10 mouse cellular contexts compared by ENCODE assay signal in genomic region chr11:88820253-88820652, GRCm38 (mm10). TPM values are rescaled to one million over a fixed set of nuclear protein-coding genes. Genes with fewer than 3 reads are reported as not detected.
A peak's percentile ranks its signal among the peaks of the same experiment; 100 is the strongest.
DNase-seq lines count a peak whose midpoint lies in the region; ATAC-seq and TF ChIP-seq lines count a peak whose summit lies in the region.
"Had no signal": no experiment of that assay in that cellular context is flagged by ENCODE, and none has a peak within 500 bp of the region (broad histone marks: within the 10 kb centered on the region; RNA-seq: fewer than 3 reads in every experiment).

No protein-coding gene starts in this region.

- H3K4me2 ChIP-seq in kidney, embryonic 16.5 days (replicated peaks; ENCODE audit: low read depth, low read length) = peak overlapping the region; percentile 30; the same call in 1 of the 2 replicates
- H3K4me2 ChIP-seq in embryonic facial prominence, embryonic 13.5 days = peak overlapping the region; percentile 45; the same call in 1 of the 2 replicates
- peak overlapping the region; percentile 21; the same call in 1 of the 2 replicates for H3K4me2 ChIP-seq in forebrain, postnatal 0 days (ENCODE audit: low read depth)
- peak overlapping the region; percentile 38 for H3K4me2 ChIP-seq in midbrain, embryonic 14.5 days (ENCODE audit: low read length)

- peak overlapping the region; percentile 21; the same call in 1 of the 2 replicates for H3K27ac ChIP-seq in kidney, embryonic 16.5 days (ENCODE audit: low read length)
- no peak overlapping the region for H3K27ac ChIP-seq in embryonic facial prominence, embryonic 13.5 days
- 0 out of 2 replicates have a peak overlapping the region, but pooled peaks have one; percentile 29 for H3K27ac ChIP-seq in forebrain, postnatal 0 days (ENCODE audit: low read depth, low read length)
- peak overlapping the region; percentile 28 for H3K27ac ChIP-seq in midbrain, embryonic 14.5 days (replicated peaks; ENCODE audit: low read depth, low read length)

- H3K4me3 ChIP-seq in kidney, embryonic 16.5 days (ENCODE audit: low read length) = no peak overlapping the region
- H3K4me3 ChIP-seq in embryonic facial prominence, embryonic 13.5 days = no peak overlapping the region
- no peak overlapping the region for H3K4me3 ChIP-seq in forebrain, postnatal 0 days (ENCODE audit: low read depth, low read length)
- H3K4me3 ChIP-seq in midbrain, embryonic 14.5 days (replicated peaks; ENCODE audit: low read depth, low read length) = no peak overlapping the region

- H3K9ac ChIP-seq in kidney, embryonic 16.5 days (replicated peaks; ENCODE audit: low read length) = peak overlapping the region; percentile 23
- H3K9ac ChIP-seq in embryonic facial prominence, embryonic 13.5 days = no peak overlapping the region
- H3K9ac ChIP-seq in forebrain, postnatal 0 days = 0 out of 2 replicates have a peak overlapping the region, but pooled peaks have one; percentile 18
- no peak overlapping the region for H3K9ac ChIP-seq in midbrain, embryonic 14.5 days (replicated peaks; ENCODE audit: low read length)

- no peaks in the 10 kb centered on the region for H3K9me3 ChIP-seq in kidney, embryonic 16.5 days (ENCODE audit: low read length)
- no peaks in the 10 kb centered on the region for H3K9me3 ChIP-seq in embryonic facial prominence, embryonic 13.5 days
- H3K9me3 ChIP-seq in forebrain, postnatal 0 days (ENCODE audit: low read length) = no peaks in the 10 kb centered on the region
- no peaks in the 10 kb centered on the region for H3K9me3 ChIP-seq in midbrain, embryonic 14.5 days (ENCODE audit: control insufficient read depth, low read length)
- H3K9me3 ChIP-seq: G1E had no signal

- DNase-seq in kidney, adult 11 months = no peak
- no peak for DNase-seq in forebrain, postnatal 0 days
- peak; percentile 34 for DNase-seq in midbrain, embryonic 14.5 days
- no peak for DNase-seq in natural killer cell, adult 2 months (ENCODE audit: low spot score in 2 of 2)
- DNase-seq: adrenal gland, adult 8-10 months; cerebellum, adult 2 months had no signal

- no peaks in the 10 kb centered on the region for H3K36me3 ChIP-seq in kidney, embryonic 16.5 days (ENCODE audit: insufficient read depth, low read length)
- no peaks in the 10 kb centered on the region for H3K36me3 ChIP-seq in embryonic facial prominence, embryonic 13.5 days
- no peaks in the 10 kb centered on the region for H3K36me3 ChIP-seq in forebrain, postnatal 0 days (ENCODE audit: insufficient read depth)
- no peaks in the 10 kb centered on the region for H3K36me3 ChIP-seq in midbrain, embryonic 14.5 days (ENCODE audit: control insufficient read depth, insufficient read depth, low read length)
- H3K36me3 ChIP-seq: G1E had no signal

- 0 out of 2 replicates have a peak, but pooled peaks cover 4% of the 10 kb centered on the region for H3K27me3 ChIP-seq in kidney, embryonic 16.5 days (ENCODE audit: insufficient read depth, low read length)
- peaks cover 23% of the 10 kb centered on the region for H3K27me3 ChIP-seq in embryonic facial prominence, embryonic 13.5 days
- H3K27me3 ChIP-seq in forebrain, postnatal 0 days (ENCODE audit: insufficient read depth, low read length) = no peaks in the 10 kb centered on the region; the same call in 1 of the 2 replicates
- H3K27me3 ChIP-seq in midbrain, embryonic 14.5 days (ENCODE audit: control insufficient read depth, insufficient read depth, low read length) = no peaks in the 10 kb centered on the region

- 0 out of 2 replicates have a peak, but pooled peaks have one; percentile 20 for ATAC-seq in kidney, embryonic 16.5 days (ENCODE audit: low FRiP score, low TSS enrichment)
- ATAC-seq in embryonic facial prominence, embryonic 13.5 days (ENCODE audit: insufficient number of reproducible peaks, insufficient read depth, low FRiP score, low TSS enrichment, low read depth) = 0 out of 2 replicates have a peak, but pooled peaks have one; percentile 21
- ATAC-seq in forebrain, postnatal 0 days = no peak
- no peak for ATAC-seq in midbrain, embryonic 14.5 days (ENCODE audit: low FRiP score, low TSS enrichment)
- no peak for ATAC-seq in megakaryocyte-erythroid progenitor cell, adult 5-6 weeks (replicated peaks; ENCODE audit: low FRiP score, low TSS enrichment, poor library complexity, severe bottlenecking)

- TF ChIP-seq CTCF in forebrain, postnatal 0 days (IDR thresholded peaks at IDR 0.05; ENCODE audit: low read depth) = no peak

- peaks cover 22% of the 10 kb centered on the region for H3K4me1 ChIP-seq in kidney, embryonic 16.5 days (ENCODE audit: insufficient read depth, low read length)
- peaks cover 18% of the 10 kb centered on the region for H3K4me1 ChIP-seq in embryonic facial prominence, embryonic 13.5 days
- H3K4me1 ChIP-seq in forebrain, postnatal 0 days (ENCODE audit: insufficient read depth) = no peaks in the 10 kb centered on the region
- peaks cover 22% of the 10 kb centered on the region for H3K4me1 ChIP-seq in midbrain, embryonic 14.5 days (ENCODE audit: control insufficient read depth, insufficient read depth, low read length)

- WGBS in kidney, embryonic 16.5 days = 18% methylated on average over 5 of the region's 6 CpGs
- 25% methylated on average over 6 of the region's 6 CpGs for WGBS in embryonic facial prominence, embryonic 13.5 days
- WGBS in forebrain, postnatal 0 days = 9% methylated on average over 6 of the region's 6 CpGs
- WGBS in midbrain, embryonic 14.5 days = 4% methylated on average over 6 of the region's 6 CpGs

RNA-seq across cellular contexts. Expression of gene Akap1, which starts 44.1 kb away (rescaled TPM):
- polyA plus RNA-seq in kidney, embryonic 16.5 days (2015; fragmentation: Nextera tagmentation; extraction: Ambion mirVana) = 23.7 and 24.3 TPM in 2 replicates
- 16.0 and 18.7 TPM in 2 replicates for polyA plus RNA-seq in embryonic facial prominence, embryonic 13.5 days (2015; fragmentation: Nextera tagmentation; extraction: Ambion mirVana)
- 53.2 and 60.7 TPM in 2 replicates for total RNA-seq in forebrain, postnatal 0 days (2014; rRNA removed)
- polyA plus RNA-seq in forebrain, postnatal 0 days (2015; fragmentation: Nextera tagmentation; extraction: Ambion mirVana) = 24.5 and 28.6 TPM in 2 replicates
- 28.7 and 29.0 TPM in 2 replicates for polyA plus RNA-seq in midbrain, embryonic 14.5 days (2014; fragmentation: Nextera tagmentation; extraction: Ambion mirVana)
- total RNA-seq in megakaryocyte-erythroid progenitor cell, adult 5-6 weeks (2014; fragmentation: Nextera tagmentation) = 23.5 and 24.4 TPM in 2 replicates
- 36.7 and 37.4 TPM in 2 replicates for total RNA-seq in megakaryocyte-erythroid progenitor cell, adult 5-6 weeks (2017)

Comparison
In these comparisons a context has a peak if more than half of its experiments do, and no peak if none do; other contexts are left out.
1. ATAC-seq: peak in kidney, embryonic 16.5 days (single experiment) and embryonic facial prominence, embryonic 13.5 days (single experiment); none in forebrain, postnatal 0 days (single experiment), midbrain, embryonic 14.5 days (single experiment) and megakaryocyte-erythroid progenitor cell, adult 5-6 weeks (single experiment).
2. H3K9ac ChIP-seq: peak in kidney, embryonic 16.5 days (single experiment) and forebrain, postnatal 0 days (single experiment); none in embryonic facial prominence, embryonic 13.5 days (single experiment) and midbrain, embryonic 14.5 days (single experiment).
3. Peak in every context shown above with its lines, with median percentiles within 50 percentile points of each other: H3K4me2 ChIP-seq.